Mouse (Mus musculus): ENCODE measurements around the gene Arsj. TPM values are rescaled to one million over a fixed set of nuclear protein-coding genes. Genes with fewer than 3 reads are reported as not detected.
A peak's percentile ranks its signal among the peaks of the same experiment; 100 is the strongest.

Arsj gene
- total RNA-seq (2014; rRNA removed; ENCODE audit: low replicate concordance) (1.3 and 3.4 TPM in 2 replicates), polyA plus RNA-seq (2015; fragmentation: Nextera tagmentation; extraction: Ambion mirVana) (1.1 TPM in 2 replicates)

DNA sequence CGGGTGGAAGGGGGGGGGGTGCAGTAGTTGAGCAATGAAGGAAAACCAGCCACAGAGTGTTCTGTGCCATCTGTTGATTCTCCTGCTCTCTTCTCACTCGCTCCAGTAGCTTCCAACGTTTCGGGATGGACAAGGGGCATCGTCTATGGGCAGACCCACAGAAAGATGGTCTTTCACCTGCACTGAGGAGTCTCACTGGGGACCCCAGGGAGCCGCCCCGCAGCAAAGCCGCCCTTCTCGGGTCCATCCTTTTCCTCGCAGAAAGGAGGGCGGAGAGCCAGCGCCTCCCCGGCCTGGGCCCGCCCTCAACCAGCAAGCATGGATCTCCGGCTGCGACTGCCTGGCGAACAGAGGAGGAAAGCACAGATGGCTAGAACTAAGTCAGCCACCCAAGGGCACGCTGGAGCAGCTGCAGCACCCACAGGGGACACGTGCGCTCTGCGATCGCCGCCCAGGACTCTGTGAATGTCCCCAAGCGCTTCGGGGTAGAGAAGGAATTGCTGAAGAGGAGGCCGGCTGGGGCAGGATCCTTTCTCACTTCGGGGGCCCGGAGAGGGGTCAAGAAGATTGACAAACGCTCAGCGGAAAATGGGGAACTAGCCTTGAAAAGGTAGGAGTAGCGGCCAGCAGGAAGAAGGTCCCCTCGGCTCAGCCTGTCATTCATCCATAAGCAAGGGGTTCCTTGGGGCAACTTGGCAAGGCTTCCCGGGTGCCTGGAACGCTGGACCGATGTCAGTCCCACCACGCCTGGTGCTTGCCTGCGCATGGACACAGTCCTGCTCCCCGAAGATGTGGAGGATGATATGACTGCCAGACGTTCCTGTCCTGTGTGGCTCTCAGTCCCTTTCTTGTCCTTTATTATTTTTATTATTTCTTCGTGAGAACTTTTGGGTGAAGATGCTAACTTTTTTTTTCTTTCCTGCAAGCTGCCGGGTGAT is at the start of gene Arsj:
Arsj (plus strand) TSS at position 117 of the 938 bp plus-strand sequence.
- Histone ChIP-seq H3K4me2 (ENCODE audit: low read depth, low read length) (peak within 1 kb of the TSS; percentile 83), H3K36me3 (replicated peaks; ENCODE audit: control insufficient read depth, insufficient read depth, low read length) (no peaks in the 10 kb centered on the region), H3K4me1 (ENCODE audit: control insufficient read depth, insufficient read depth) (peaks cover 6% of the 10 kb centered on the region; the same call in 1 of the 2 replicates), H3K27ac (ENCODE audit: low read depth) (0 out of 2 replicates have a peak within 1 kb of the TSS, but pooled peaks have one; percentile 7), H3K9me3 (replicated peaks; ENCODE audit: control insufficient read depth, low read length) (no peaks in the 10 kb centered on the region), H3K27me3 (ENCODE audit: control insufficient read depth, insufficient read depth, low read length) (no peaks in the 10 kb centered on the region), H3K9ac (replicated peaks; ENCODE audit: low read depth, low read length) (peak within 1 kb of the TSS; percentile 43; the same call in 1 of the 2 replicates), H3K4me3 (ENCODE audit: low read depth, low read length) (peak within 1 kb of the TSS; percentile 55)
- TF ChIP-seq EP300 (IDR thresholded peaks at IDR 0.05; ENCODE audit: low read depth) (no peak), CTCF (IDR thresholded peaks at IDR 0.05; ENCODE audit: low read depth) (no peak)
- ATAC-seq (ENCODE audit: insufficient read depth, low read depth) (peak; percentile 83), DNase-seq (ENCODE audit: low spot score) (peak; percentile 18)
- WGBS: 12% methylated on average over 41 of the region's 41 CpGs

DNA sequence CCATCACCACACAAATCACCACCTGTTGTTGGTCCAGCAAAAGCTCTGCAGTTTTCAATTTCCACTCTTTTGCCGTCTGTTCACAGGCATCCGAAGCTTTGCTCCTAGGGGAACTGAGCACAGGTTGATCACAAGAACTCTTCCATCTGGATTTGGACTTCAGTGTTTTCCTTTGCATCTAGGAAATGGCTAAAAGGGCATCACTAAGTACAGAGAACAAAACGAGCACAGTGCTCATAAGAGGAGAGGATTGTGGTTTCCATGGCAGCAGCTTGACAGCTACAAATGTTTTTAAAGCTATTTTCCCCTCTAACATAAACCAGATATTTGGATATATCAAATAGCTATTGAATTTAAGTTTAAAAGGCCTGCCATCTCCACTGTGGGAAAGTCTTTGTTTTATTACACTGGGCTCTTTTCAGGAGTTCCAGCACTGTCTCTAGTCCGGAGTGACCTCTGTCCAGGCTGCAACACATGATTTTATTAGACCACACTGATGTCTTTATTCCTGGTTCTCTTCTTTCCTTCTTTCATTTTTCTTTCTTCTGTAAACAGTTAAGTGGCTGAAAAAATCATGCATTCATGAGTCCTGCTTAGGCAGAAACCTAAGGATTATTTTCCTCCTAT is 38.5 kb upstream of the Arsj start:
- ATAC-seq (ENCODE audit: insufficient read depth, low read depth): no peak
- 51% methylated on average over 4 of the region's 4 CpGs for WGBS
- no peaks in the 10 kb centered on the region for H3K9me3 ChIP-seq (replicated peaks; ENCODE audit: control insufficient read depth, low read length)
- H3K9ac ChIP-seq (replicated peaks; ENCODE audit: low read depth, low read length): no peak overlapping the region
- TF ChIP-seq CTCF (IDR thresholded peaks at IDR 0.05; ENCODE audit: low read depth): no peak
- TF ChIP-seq EP300 (IDR thresholded peaks at IDR 0.05; ENCODE audit: low read depth): no peak
- no peak overlapping the region for H3K4me2 ChIP-seq (ENCODE audit: low read depth, low read length)
- DNase-seq (ENCODE audit: low spot score): no peak
- H3K4me3 ChIP-seq (ENCODE audit: low read depth, low read length): no peak overlapping the region
- no peaks in the 10 kb centered on the region for H3K4me1 ChIP-seq (ENCODE audit: control insufficient read depth, insufficient read depth)
- H3K36me3 ChIP-seq (replicated peaks; ENCODE audit: control insufficient read depth, insufficient read depth, low read length): no peaks in the 10 kb centered on the region
- H3K27ac ChIP-seq (ENCODE audit: low read depth): no peak overlapping the region
- H3K27me3 ChIP-seq (ENCODE audit: control insufficient read depth, insufficient read depth, low read length): no peaks in the 10 kb centered on the region

DNA sequence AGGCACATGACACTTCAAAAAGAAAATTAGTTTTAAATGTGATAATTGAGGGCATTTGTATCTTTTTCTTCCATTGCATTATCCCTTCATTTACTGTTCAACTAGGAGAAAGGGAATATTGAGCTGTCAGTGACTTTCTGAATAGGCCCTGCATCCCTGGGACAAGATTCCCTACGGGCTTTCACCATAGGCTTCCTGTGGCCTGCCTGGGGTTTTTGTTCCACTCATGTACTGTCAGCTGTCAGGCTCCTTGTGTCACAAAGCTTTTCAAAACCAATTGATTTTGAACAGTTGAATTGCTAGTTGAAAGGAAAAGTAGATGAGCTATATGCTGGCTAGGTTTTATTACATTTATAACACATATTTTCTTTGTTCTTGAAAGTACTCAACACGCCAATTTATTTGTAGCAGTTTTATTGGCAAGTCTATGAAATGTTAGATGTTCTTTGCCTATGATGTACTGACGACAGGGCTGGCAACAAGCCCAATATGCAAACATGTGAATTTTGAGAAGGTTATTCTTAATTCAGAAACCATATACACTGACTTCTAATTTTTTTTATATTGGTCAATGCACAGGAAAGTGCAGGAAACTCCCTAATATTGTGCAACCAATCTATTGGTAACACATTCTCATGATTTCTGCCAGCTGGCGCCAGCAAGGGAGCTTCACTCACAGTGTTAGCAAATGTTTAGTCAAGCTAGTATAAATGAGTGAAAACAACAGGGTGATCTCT is 37.4 kb upstream of the Arsj start:
- H3K9ac ChIP-seq (replicated peaks; ENCODE audit: low read depth, low read length): no peak overlapping the region
- no peaks in the 10 kb centered on the region for H3K9me3 ChIP-seq (replicated peaks; ENCODE audit: control insufficient read depth, low read length)
- DNase-seq (ENCODE audit: low spot score) (no peak), ATAC-seq (ENCODE audit: insufficient read depth, low read depth) (no peak)
- H3K27me3 ChIP-seq (ENCODE audit: control insufficient read depth, insufficient read depth, low read length): no peaks in the 10 kb centered on the region
- H3K4me3 ChIP-seq (ENCODE audit: low read depth, low read length): no peak overlapping the region
- H3K4me1 ChIP-seq (ENCODE audit: control insufficient read depth, insufficient read depth): no peaks in the 10 kb centered on the region
- WGBS: 64% methylated on average over 4 of the region's 4 CpGs
- H3K27ac ChIP-seq (ENCODE audit: low read depth): no peak overlapping the region
- H3K36me3 ChIP-seq (replicated peaks; ENCODE audit: control insufficient read depth, insufficient read depth, low read length): no peaks in the 10 kb centered on the region
- no peak overlapping the region for H3K4me2 ChIP-seq (ENCODE audit: low read depth, low read length)
- TF ChIP-seq CTCF (IDR thresholded peaks at IDR 0.05; ENCODE audit: low read depth) (no peak), EP300 (IDR thresholded peaks at IDR 0.05; ENCODE audit: low read depth) (no peak)

DNA sequence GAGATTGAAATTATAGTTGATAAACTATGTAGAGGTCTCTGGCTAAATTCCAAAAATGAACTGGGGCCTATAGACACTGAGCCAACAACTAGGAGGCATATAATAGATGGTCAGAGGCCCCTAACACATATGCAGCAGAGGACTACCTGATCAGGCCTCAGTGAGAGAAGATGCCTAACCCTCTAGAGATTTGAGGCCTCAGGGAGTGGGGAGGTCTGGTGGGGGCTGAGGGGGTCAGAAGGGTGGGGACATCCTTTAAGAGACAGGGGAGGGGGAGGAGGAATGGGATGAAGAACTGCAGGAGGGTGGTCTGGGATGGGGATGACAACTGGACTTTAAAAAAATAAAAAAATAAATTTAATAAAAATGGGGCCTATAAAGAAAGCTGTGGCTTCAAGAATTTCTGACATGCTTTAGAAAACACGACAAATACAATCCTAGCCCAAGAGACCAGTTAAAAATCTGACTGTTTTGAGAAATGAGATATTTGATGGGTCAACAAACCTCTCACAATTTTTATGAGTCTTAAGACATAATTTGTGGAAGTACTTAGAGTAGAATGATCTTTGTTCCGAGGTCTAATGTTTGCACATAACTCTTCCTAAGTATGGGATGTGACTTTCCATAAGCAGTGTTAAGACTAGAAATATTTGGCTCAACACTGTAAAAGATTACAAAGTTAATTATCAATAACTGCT is 36.7 kb upstream of the Arsj start:
- Histone ChIP-seq H3K4me2 (ENCODE audit: low read depth, low read length) (no peak overlapping the region), H3K9me3 (replicated peaks; ENCODE audit: control insufficient read depth, low read length) (no peaks in the 10 kb centered on the region), H3K9ac (replicated peaks; ENCODE audit: low read depth, low read length) (no peak overlapping the region), H3K27ac (ENCODE audit: low read depth) (no peak overlapping the region), H3K4me1 (ENCODE audit: control insufficient read depth, insufficient read depth) (no peaks in the 10 kb centered on the region), H3K27me3 (ENCODE audit: control insufficient read depth, insufficient read depth, low read length) (no peaks in the 10 kb centered on the region), H3K4me3 (ENCODE audit: low read depth, low read length) (no peak overlapping the region), H3K36me3 (replicated peaks; ENCODE audit: control insufficient read depth, insufficient read depth, low read length) (no peaks in the 10 kb centered on the region)
- DNase-seq (ENCODE audit: low spot score) (no peak), ATAC-seq (ENCODE audit: insufficient read depth, low read depth) (no peak)
- no peak for TF ChIP-seq EP300 (IDR thresholded peaks at IDR 0.05; ENCODE audit: low read depth)
- no peak for TF ChIP-seq CTCF (IDR thresholded peaks at IDR 0.05; ENCODE audit: low read depth)
- 75% methylated on average over 2 of the region's 2 CpGs for WGBS

DNA sequence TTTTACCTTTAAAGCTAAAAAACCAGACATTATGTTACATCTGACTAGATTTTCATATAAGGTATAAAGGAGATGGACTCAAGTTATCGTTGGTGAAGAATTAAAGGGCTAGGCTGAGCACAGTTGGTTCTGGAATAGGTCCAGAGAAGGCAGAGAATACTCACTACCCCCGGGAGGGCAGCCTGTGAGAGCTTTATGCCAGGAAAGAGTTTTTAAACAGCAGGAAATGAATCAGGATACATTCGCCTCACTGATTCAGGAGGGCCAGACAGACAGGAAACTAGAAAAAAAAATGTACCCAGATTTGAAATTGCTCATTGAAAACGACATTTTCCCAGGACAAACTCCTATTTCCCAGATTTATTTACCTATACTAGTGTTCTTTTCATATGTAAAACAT is 28.2 kb upstream of the Arsj start:
- DNase-seq (ENCODE audit: low spot score): no peak
- Histone ChIP-seq H3K4me3 (ENCODE audit: low read depth, low read length) (no peak overlapping the region), H3K9ac (replicated peaks; ENCODE audit: low read depth, low read length) (no peak overlapping the region), H3K4me1 (ENCODE audit: control insufficient read depth, insufficient read depth) (no peaks in the 10 kb centered on the region), H3K4me2 (ENCODE audit: low read depth, low read length) (no peak overlapping the region), H3K27me3 (ENCODE audit: control insufficient read depth, insufficient read depth, low read length) (no peaks in the 10 kb centered on the region), H3K27ac (ENCODE audit: low read depth) (no peak overlapping the region), H3K9me3 (replicated peaks; ENCODE audit: control insufficient read depth, low read length) (no peaks in the 10 kb centered on the region), H3K36me3 (replicated peaks; ENCODE audit: control insufficient read depth, insufficient read depth, low read length) (no peaks in the 10 kb centered on the region)
- TF ChIP-seq CTCF (IDR thresholded peaks at IDR 0.05; ENCODE audit: low read depth) (no peak), EP300 (IDR thresholded peaks at IDR 0.05; ENCODE audit: low read depth) (no peak)
- 41% methylated on average over 4 of the region's 4 CpGs for WGBS
- ATAC-seq (ENCODE audit: insufficient read depth, low read depth): no peak
